Mouse (Mus musculus): ENCODE measurements around the gene Tmem151a. TPM values are rescaled to one million over a fixed set of nuclear protein-coding genes. Genes with fewer than 3 reads are reported as not detected.

Gene Tmem151a
- polyA plus RNA-seq, 1 experiment from 2014 or later: 0.04 TPM

DNA sequence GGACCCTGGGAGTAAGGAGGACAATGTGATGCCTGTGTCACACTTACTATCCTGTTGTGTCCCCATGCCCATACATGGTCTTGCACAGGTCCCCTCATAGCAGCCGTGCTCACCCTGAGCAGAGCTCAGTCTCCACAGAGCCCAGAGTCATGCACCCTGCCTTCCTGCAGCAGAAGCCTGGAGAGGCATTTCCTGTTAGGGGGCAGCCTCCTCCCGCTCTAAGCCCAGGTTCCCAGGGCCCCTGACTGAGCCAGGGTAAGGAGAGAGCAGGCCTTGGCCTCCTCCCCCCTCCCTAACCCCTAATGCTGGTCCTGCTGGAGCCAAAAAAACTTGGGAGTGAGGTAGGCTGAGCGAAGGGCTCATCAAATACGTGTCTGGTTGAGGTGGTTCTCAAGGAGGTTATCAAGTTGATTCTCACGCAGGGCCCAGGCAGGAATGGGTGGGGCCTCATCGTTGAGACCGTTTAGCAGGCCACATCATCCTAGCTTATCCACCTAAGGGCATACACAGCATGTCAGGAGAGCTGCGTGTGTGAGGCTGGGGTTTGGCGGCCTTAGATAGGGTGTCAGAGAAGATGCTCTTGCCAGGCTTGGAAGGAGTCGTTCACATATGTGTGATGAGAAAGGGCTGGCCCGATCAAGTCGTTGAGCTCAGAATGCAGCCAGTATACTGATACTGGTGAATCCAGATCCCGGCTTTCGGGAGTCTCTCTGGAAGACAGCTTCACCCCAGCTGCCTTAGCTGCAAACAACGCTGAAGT lies 18.1 kb downstream of the Tmem151a start:
- Histone ChIP-seq H3K27ac (no peak overlapping the region), H3K79me2 (ENCODE audit: inconsistent target) (no peaks in the 10 kb centered on the region), H3K4me3 (ENCODE audit: inconsistent target) (no peak overlapping the region), H3K36me3 (ENCODE audit: inconsistent target) (no peaks in the 10 kb centered on the region)
- 15% methylated on average over 15 of the region's 15 CpGs for WGBS (ENCODE audit: missing documents)

DNA sequence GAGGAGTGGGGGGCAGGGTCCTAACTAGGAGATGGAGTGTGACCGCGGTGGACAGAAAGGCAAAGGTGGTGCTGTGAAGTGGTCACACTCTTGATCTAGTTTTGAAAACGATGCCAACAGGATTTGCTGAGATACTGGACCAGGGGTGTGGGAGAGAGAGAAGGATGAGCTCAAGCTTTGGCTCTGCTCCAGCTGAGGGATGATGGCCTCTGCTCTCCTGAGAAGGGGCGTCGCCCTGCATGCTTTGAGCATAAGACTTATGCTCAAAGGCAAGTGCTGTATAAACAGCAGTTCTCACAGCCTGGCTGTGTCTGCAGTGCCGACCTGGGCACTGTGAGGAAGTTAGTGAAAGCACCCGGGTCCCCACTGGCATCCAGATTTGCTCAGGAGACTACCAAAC lies 20.2 kb downstream of the Tmem151a start:
- Histone ChIP-seq H3K36me3 (ENCODE audit: inconsistent target) (no peaks in the 10 kb centered on the region), H3K4me3 (ENCODE audit: inconsistent target) (no peak overlapping the region), H3K79me2 (ENCODE audit: inconsistent target) (no peaks in the 10 kb centered on the region), H3K27ac (no peak overlapping the region)
- WGBS (ENCODE audit: missing documents): 71% methylated on average over 7 of the region's 7 CpGs

DNA sequence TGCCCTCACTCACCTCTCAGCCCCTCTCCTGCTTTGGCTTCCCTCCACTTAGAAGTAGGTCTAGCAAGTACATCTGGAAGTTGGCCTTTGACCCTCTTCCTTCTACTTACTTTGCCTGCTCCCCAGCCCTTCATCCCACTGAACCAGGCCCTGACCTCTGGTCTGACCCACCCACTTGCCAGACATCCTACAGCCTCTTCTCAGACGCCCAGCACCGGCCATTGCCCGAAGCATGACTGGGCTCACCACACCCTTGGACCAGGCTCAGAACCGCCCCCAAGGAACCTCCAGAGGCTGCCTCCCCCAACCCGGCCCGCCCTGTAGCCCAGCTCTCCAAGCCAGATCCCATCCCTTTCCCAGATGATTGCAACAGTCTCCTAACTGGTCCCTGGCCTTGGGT lies 22.9 kb downstream of the Tmem151a start:
- Histone ChIP-seq H3K36me3 (ENCODE audit: inconsistent target) (no peaks in the 10 kb centered on the region), H3K79me2 (ENCODE audit: inconsistent target) (no peaks in the 10 kb centered on the region), H3K27ac (no peak overlapping the region), H3K4me3 (ENCODE audit: inconsistent target) (no peak overlapping the region)
- WGBS (ENCODE audit: missing documents): 97% methylated on average over 6 of the region's 6 CpGs

DNA sequence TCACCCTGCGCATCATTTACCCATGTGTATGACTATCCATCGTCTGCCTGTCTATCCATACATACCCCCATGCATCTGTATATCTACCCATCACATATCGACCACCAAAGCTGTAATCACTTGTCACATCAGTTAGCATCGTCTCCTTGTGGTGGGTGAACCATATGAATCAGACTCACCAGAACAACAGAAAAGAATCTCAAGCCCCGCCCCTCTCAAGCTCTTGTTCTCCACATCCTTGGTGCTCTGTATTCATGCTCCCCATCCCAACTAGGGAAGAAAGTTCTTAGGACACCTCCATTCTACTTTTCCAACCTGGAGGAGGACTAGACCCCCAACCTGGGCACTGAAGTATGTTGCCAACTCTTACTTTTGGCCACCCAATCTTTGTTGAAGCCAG lies 23.3 kb downstream of the Tmem151a start:
- WGBS (ENCODE audit: missing documents): 86% methylated on average over 5 of the region's 5 CpGs
- no peaks in the 10 kb centered on the region for H3K79me2 ChIP-seq (ENCODE audit: inconsistent target)

DNA sequence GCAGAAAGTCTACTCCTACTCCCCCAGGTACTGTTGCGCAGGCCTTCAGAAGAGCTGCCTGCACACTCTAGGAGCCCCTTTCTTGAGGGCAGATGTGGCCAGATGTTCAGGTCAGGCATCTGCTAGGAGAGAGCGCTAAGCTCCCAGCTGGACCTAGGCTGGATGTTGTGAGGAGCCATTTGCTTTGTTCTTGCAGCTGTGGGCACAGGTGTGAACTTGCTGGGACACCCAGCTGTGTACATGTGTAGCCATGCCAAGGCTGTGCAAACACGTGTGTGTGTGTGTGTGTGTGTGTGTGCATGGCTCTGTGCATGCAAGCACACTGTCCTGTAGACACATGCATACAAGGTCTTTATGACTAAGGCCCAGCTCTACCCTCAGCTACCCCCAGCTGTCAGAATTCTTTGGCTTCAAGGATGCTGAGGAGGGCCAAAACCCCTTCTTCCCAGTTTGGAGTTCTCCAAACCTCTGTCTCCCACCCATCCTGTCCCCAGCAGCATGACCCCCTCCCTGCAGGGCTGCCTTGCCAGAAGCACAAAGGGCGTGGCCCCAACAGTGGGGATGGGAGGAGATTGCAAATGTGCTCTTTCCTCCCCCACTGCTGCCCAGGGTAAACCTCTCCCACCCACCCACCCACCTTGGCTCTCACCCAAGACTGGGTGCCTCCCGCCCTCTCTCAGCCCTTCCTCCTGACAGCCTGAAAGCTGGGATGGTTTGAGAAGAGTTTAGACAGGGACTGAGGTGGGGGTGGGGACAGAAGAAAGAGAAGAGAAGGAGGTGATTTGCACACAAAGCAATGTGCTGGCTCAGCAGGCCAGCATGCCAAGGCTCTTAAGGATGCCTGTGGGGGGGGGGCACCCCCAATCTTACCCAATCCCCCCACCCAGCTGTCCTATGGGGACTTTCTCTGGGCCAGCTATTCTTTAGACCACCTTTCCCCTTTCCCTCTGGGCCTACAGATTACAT lies 24.7 kb downstream of the Tmem151a start:
- no peak overlapping the region for H3K4me3 ChIP-seq (ENCODE audit: inconsistent target)
- no peak overlapping the region for H3K27ac ChIP-seq
- WGBS (ENCODE audit: missing documents): 90% methylated on average over 5 of the region's 5 CpGs
- no peaks in the 10 kb centered on the region for H3K36me3 ChIP-seq (ENCODE audit: inconsistent target)
- no peaks in the 10 kb centered on the region for H3K79me2 ChIP-seq (ENCODE audit: inconsistent target)

More for the DNA sequence above, 23.3 kb downstream of the Tmem151a start:
- H3K36me3 ChIP-seq (ENCODE audit: inconsistent target): no peaks in the 10 kb centered on the region
- H3K27ac ChIP-seq: no peak overlapping the region
- H3K4me3 ChIP-seq (ENCODE audit: inconsistent target): no peak overlapping the region

DNA sequence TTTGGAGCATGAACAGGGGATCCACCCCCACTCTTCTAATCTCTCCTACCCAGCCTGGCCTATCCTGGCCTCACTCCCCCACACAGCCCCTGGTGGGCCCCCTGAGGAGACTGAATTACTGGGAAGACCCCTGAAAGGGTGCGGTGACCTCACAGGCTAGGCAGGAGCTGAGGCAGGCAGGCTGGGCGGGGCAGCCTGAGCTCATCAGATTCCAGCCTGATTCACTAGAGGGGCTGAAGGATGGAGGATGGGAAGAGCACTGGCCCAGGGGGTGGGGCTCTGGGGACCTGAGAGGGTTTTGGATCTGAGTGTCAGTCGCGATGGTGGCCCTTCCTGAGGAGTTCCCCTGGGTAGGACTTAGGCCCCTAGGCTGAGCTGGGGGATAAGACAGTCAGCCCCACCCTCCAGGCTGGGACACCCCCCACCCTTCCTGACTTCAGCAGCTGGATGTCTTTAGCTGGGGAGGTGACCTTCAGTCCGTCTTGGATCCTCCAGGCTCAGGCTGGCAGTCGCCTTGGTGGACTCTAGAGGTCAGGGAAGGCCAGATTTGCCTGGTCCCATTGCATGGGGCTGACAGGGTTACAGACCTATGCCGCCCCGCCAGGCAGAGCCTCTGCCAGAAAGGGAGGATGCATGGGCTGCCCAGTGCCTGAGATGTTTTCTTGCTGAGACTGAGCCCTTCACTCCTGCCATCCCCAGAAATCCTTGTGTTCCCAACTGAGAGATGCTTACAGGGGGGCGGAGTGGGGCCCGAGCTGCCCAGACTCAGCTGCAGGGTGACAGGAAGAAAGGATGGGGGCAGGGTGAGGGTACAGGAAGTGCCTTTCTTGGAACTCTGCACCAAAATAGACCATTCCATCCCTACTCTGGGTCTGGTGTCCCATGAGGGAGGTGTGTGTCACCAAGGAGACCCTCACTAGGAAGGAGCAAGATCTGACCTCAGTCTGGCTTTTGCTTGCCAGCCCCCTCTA lies 26.2 kb downstream of the Tmem151a start:
- Histone ChIP-seq H3K36me3 (ENCODE audit: inconsistent target) (no peaks in the 10 kb centered on the region), H3K79me2 (ENCODE audit: inconsistent target) (no peaks in the 10 kb centered on the region), H3K27ac (no peak overlapping the region), H3K4me3 (ENCODE audit: inconsistent target) (no peak overlapping the region)
- 54% methylated on average over 10 of the region's 10 CpGs for WGBS (ENCODE audit: missing documents)

DNA sequence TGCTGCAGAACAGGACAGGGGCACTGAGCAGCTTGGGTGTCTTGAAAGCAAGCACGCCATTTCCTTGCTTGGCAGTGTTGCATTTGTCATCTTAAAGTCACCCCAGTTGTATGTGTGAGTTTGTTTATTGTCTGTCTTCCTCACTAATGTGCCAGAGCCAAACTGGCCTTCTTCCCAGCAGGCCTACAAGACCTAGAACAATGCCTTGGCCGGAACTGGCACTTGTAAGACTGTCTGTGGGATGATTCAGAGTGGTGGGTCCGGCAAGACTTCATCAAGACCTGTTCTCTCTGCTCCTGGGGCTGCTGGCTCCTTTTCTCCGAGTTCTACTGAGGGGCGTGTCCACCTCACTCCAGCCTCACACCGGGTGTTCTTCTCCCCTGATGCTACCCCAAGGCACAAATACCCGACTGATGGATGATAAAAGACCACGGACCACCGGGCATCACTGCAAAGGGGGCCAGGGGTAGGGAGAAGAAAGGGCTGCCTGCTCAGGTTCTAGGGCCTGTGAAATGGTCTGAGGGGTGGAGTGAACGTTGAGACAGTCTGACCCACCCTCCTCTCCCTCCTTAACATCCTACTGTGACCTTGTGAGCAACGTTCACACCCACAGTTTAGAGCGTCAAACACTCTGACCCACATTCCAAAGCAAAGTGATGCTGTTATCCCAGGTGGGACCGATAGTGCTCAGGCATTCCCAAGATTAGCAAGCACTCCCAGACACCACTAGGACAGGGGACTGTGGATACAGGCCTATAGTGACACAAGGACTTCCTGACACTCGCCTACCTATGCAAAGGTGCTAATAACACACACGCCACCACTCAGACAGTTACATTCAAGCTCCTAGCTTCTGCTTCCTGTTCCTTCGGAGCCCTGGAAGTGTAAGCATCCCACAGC lies 27.2 kb downstream of the Tmem151a start:
- Histone ChIP-seq H3K36me3 (ENCODE audit: inconsistent target) (no peaks in the 10 kb centered on the region), H3K79me2 (ENCODE audit: inconsistent target) (no peaks in the 10 kb centered on the region), H3K4me3 (ENCODE audit: inconsistent target) (no peak overlapping the region), H3K27ac (no peak overlapping the region)
- 81% methylated on average over 14 of the region's 16 CpGs for WGBS (ENCODE audit: missing documents)

DNA sequence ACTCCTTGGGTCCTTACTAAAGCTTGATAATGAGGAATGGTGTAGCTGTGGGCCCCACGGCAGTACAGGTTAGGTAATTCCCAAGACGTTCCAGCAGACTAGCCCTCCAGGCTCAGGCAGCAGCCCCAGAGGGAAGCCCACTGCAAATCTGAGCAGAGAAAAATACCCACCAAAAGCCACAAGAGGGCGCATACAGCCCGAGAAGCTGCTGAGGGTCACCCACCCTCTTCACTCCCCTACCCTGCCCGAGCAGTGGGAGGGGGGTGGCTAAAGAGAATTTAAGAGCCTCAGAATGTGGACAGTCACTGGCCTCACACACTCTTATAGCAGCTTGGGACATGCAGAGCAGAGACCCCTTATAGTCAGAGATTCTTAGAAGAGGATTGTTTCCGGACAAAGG lies 29.1 kb downstream of the Tmem151a start:
- no peak overlapping the region for H3K27ac ChIP-seq
- no peaks in the 10 kb centered on the region for H3K79me2 ChIP-seq (ENCODE audit: inconsistent target)
- WGBS (ENCODE audit: missing documents): 29% methylated on average over 4 of the region's 6 CpGs
- no peaks in the 10 kb centered on the region for H3K36me3 ChIP-seq (ENCODE audit: inconsistent target)
- no peak overlapping the region for H3K4me3 ChIP-seq (ENCODE audit: inconsistent target)

DNA sequence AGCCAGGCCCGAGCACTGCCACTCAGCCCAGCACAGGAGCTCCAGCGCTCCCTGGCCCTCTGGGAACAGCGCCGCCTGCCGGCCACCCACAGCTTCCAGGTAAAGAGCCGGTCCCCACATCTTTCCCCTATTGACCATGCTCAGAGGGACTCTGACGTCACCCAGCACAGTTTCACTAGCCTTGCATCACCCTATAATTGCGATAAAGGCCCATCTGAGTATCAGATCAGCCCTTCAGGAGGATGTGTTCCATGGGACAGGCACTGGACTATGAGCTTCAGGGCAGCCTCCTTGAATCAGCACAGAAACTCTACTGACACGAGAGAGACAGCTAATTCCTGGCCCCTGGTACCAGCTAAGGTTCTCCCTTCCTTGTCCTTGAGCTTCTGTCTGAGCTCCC lies 31.4 kb downstream of the Tmem151a start:
- WGBS (ENCODE audit: missing documents): 51% methylated on average over 9 of the region's 9 CpGs
- H3K36me3 ChIP-seq (ENCODE audit: inconsistent target): peaks cover 10% of the 10 kb centered on the region; the same call in 1 of the 2 replicates
- no peaks in the 10 kb centered on the region for H3K79me2 ChIP-seq (ENCODE audit: inconsistent target)
- no peak overlapping the region for H3K4me3 ChIP-seq (ENCODE audit: inconsistent target)
- no peak overlapping the region for H3K27ac ChIP-seq

DNA sequence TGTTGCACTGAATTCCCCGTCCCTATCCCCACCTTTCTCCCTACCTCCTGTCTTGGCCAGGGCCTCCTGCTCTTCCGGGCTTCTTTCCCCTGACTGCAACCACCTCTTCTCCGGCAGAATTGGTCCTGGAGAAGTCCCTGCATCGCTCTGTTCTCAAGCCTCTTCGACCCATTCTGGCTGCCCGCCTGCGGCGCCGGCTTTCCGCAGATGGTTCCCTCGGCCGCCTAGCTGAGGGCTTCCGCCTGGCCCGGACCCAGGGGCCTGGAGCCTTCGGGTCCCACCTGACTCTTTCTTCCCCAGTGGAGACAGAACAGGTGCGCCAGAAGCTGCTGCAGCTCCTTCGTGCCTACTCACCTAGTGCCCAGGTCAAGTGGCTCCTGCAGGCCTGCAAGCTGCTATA lies 32.5 kb downstream of the Tmem151a start:
- H3K4me3 ChIP-seq (ENCODE audit: inconsistent target): no peak overlapping the region
- no peak overlapping the region for H3K27ac ChIP-seq
- H3K79me2 ChIP-seq (ENCODE audit: inconsistent target): no peaks in the 10 kb centered on the region
- 86% methylated on average over 7 of the region's 17 CpGs for WGBS (ENCODE audit: missing documents)
- H3K36me3 ChIP-seq (ENCODE audit: inconsistent target): peaks cover 21% of the 10 kb centered on the region; the same call in 1 of the 2 replicates

DNA sequence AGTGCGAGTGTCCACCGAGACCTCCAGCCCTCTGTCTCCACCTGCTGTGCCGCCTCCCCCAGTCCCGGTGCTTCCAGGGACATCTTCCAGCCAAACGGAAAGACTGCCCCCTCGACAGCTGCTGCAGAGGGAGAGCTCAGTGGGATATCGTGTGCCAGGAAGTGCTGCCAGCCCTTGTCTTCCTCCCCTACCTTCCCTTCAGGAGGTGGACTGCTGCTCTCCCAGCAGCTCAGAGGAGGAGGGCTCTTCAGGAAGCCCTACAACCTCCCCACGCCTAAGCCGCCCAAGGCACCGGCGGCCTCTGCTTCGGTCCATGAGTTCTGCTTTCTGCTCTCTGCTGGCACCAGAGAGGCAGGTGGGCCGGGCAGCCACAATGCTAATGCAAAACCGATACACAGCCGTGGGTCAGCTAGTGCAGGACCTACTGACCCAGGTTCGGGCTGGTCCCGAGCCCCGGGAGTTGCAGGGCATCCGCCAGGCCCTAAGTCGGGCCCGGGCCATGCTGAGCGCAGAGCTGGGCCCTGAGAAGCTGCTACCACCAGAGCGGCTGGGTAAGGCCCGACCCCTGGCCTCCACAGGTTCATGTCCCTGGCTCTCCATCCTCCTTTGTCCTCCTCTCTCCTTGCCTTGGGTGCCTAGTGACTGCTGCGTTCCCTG lies 33.0 kb downstream of the Tmem151a start:
- H3K79me2 ChIP-seq (ENCODE audit: inconsistent target): no peaks in the 10 kb centered on the region
- no peak overlapping the region for H3K4me3 ChIP-seq (ENCODE audit: inconsistent target)
- H3K36me3 ChIP-seq (ENCODE audit: inconsistent target): peaks cover 27% of the 10 kb centered on the region; the same call in 1 of the 2 replicates
- 53% methylated on average over 22 of the region's 25 CpGs for WGBS (ENCODE audit: missing documents)
- no peak overlapping the region for H3K27ac ChIP-seq

DNA sequence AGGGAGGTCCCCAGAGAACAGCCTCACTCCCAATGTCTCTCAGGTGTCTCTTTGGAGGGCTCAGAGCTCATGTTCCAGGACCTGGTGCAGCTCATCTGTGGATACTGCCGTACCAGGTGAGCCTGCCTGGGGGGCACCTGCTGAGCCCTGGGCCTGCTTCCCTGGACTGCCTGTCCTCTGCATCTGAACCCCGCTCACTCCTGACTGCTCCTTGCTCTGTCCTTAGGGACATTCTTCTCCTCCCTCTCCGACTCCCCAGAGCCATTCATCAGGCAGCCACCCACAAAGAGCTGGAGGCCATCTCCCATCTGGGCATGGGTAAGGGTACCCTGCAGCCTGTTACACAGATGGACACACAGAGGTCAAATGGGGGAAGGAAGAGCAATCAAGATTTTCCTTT lies 33.8 kb downstream of the Tmem151a start:
- peaks cover 34% of the 10 kb centered on the region for H3K36me3 ChIP-seq (ENCODE audit: inconsistent target)
- no peak overlapping the region for H3K4me3 ChIP-seq (ENCODE audit: inconsistent target)
- WGBS (ENCODE audit: missing documents): 86% methylated on average over 3 of the region's 3 CpGs
- H3K79me2 ChIP-seq (ENCODE audit: inconsistent target): no peaks in the 10 kb centered on the region
- H3K27ac ChIP-seq: no peak overlapping the region

DNA sequence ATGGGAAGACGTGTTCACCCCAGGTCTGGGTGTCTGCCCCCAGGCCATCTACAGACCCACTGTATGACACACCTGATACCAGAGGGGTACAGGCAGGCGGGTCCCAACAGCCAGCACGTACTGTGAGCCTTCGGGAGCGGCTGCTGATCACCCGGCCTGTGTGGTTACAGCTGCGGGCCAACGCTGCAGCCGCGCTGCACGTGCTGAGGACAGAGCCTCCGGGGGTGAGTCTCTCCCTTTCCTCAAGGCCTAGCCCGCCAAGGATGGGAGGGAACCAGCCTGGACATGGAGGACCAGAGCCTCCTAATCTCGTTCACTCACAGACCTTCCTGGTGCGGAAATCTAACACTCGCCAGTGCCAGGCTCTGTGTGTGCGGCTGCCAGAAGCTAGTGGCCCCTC lies 34.3 kb downstream of the Tmem151a start:
- 34% methylated on average over 17 of the region's 17 CpGs for WGBS (ENCODE audit: missing documents)
- Histone ChIP-seq H3K27ac (no peak overlapping the region), H3K4me3 (ENCODE audit: inconsistent target) (no peak overlapping the region), H3K36me3 (ENCODE audit: inconsistent target) (peaks cover 39% of the 10 kb centered on the region), H3K79me2 (ENCODE audit: inconsistent target) (no peaks in the 10 kb centered on the region)

Measured in macrophage (primary cell).